Mouse (Mus musculus) common myeloid progenitor, adult 5-6 weeks (primary cell): Measurements from ENCODE around the gene Foxo1. TPM values are rescaled to one million over a fixed set of nuclear protein-coding genes. Genes with fewer than 3 reads are reported as not detected.

Experiments
- ATAC-seq: replicated peaks from 2 replicates; pipeline ENCODE4 v1.8.0; 2016; ENCODE audit warnings: low read depth, mild to moderate bottlenecking, moderate TSS enrichment, inconsistent platforms; ENCODE audit not compliant: poor library complexity, severe bottlenecking
- total RNA-seq: library from RNA; stranded (forward); fragments of 200-1000, 187-1606 nt; gene quantifications from 2 replicates; pipeline ENCODE4 v1.2.3, GENCODE M21; 2017

The Foxo1 gene
- total RNA-seq, 1 experiment from 2014 or later: 1.6 TPM

GRCm38 (mm10) chr3:52350636-52351035, 82.5 kb downstream of the Foxo1 start:
- no peak for ATAC-seq

DNA sequence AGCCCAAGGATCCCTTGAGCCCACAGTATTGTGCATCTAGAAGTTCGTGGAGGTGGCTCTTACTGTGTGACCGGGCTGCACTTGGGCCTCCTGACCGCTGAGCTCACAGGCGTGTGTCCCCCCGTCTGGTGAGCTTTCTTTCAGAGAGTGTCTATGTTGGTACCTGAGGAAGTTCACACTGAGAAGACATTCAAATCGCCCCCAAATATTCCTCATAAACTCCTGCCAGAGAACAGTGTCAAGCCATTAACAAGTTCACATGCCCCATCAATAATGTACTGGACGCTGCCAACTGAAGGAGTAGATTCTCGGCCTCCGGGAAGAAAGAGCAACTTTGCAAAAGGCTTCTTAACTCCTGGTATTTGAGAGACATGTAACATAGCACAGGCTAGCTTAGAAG, 83.8 kb downstream of the Foxo1 start:
- no peak for ATAC-seq

DNA sequence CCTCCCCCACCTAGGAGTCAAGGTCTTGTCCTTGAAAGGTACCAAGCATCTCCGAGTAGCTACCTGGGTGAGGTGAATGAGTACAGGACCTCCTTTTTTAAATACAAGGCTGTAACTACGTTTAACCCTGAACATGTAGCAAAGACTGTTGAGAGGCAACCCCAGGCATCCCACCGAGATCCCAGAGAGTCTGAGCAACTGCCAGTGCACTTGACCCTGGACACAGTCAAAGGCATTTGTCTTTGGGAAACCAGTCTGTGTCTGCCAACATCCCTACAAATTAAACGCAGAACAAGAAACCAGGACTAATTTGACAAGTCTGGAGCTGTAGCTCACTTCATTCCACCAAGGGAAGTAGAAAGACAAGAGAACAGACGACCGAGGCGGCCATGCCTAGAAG, 86.1 kb downstream of the Foxo1 start:
- ATAC-seq: no peak

DNA sequence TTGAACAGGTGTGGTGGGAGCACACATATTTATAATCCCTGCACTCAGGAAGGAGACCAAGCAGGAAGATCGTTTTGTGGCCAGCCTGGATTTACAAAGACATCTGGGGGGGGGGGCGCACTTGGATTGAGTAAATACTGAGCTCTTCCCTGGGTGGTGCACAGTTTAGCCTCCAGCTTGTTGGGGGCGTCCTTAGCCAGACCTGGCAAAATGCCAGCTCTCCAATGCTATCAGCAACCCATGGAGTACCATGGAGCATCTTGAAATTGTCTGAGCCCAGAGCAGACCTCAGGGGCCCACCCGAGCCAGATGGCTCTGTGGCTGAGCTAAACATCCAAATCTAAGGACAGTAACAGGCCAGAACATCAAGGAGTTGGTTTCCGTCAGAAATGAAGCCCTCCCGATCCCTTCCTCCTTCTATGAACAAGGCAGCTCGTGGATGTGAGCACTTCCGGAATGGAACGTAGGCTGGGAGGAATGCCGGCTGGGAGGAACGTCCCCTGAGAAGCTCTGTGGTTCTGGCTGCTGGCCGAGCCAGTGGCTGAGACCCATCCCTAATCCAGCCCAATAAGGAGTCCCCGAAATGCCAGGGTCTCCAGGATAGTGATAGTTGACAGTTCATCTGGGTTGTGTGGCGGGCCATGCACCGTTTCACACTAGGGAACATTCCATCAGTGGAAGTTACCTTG, 89.3 kb downstream of the Foxo1 start:
- no peak for ATAC-seq

- ATAC-seq: no peak
These were observed 96.4 kb downstream of the Foxo1 start for GRCm38 (mm10) chr3:52364576-52364975.

DNA sequence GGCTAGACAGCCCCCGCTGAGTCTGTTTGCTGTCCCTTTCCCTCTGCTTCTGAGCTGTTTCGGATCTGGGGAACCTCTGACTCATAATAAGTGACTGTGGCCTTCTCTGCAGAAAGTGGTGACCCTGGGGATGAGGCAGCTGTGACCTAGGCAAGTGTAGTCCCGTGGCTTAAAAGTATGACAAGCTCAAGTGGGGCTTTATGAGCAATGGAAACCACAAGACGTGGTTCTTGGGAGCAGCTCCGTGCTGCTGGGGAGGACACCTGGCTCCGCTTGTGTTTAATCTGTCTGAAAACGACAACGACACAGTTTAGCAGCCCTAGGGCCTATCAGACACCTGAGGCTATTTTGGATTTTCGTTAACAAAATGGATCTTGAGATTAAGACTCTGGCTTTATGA, 101.1 kb downstream of the Foxo1 start:
- ATAC-seq: no peak

GRCm38 (mm10) chr3:52369881-52370428, 101.8 kb downstream of the Foxo1 start:
- ATAC-seq: no peak

DNA sequence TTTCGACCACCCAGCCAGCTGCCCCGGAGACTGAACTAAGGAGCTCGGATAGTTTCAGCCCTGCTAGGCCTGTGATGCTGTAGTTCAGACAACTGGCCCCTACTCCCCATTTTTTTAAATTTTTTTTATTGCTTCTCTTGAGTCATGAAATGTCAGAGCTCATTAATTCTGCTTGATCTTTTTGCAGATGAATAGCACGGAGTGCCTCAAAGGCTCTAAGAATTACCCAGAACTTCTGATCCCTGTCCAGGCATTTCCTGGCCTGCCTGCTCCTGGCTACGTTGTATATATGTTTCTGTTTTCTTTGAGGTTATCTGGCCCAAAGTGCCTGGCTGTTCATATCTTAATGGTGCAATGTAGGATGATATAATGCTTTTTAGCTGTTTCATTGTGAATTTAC, 108.8 kb downstream of the Foxo1 start:
- no peak for ATAC-seq

GRCm38 (mm10) chr3:52383351-52383750, 115.2 kb downstream of the Foxo1 start:
- no peak for ATAC-seq

- no peak for ATAC-seq
These were observed 118.2 kb downstream of the Foxo1 start for GRCm38 (mm10) chr3:52386343-52386742.

DNA sequence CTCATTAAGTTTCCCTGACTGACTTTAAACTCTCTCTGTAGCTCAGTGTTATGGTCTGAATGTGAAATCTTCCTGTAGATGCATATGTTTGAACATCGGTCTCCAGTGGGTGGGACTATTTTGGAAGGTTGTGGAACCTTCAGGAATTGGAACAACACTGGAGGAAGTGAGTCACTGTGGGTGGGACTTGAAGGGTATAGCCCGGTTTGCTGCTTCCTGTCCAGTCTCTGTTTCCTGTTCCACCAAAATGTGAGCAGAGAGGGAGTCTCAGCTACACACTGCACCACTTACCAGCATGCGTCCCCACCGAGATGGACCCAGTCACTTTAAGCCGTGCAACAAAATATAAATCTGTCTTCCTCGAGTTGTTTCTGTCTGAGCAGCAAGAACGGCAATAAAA, 122.2 kb downstream of the Foxo1 start:
- ATAC-seq: 0 out of 2 replicates have a peak, but pooled peaks have one; percentile 52

- peak; percentile 63; the same call in 1 of the 2 replicates for ATAC-seq
These were observed 122.9 kb downstream of the Foxo1 start for GRCm38 (mm10) chr3:52390766-52391665.

DNA sequence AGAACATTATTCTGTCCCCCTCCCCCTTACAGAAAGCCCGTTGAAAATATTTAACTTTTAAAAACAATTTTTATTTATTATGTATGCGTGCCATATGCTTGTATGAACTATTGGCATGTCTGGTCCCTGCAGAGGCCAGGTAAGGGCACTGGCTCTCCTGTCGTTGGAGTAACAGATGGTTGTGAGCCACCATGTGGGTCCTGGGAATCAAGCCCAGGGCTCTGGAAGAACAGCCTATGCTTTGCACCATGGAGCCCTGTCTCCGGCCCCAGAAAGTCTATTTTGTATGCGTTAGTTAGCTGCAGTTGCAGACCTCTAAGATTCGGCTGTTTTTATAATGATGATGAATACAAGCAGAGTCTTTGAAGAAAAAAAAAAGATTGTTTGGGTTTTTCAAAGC, 123.8 kb downstream of the Foxo1 start:
- ATAC-seq: no peak

GRCm38 (mm10) chr3:52392521-52392920, 124.4 kb downstream of the Foxo1 start:
- no peak for ATAC-seq

- no peak for ATAC-seq
These were observed 125.0 kb downstream of the Foxo1 start for GRCm38 (mm10) chr3:52393171-52393570.

DNA sequence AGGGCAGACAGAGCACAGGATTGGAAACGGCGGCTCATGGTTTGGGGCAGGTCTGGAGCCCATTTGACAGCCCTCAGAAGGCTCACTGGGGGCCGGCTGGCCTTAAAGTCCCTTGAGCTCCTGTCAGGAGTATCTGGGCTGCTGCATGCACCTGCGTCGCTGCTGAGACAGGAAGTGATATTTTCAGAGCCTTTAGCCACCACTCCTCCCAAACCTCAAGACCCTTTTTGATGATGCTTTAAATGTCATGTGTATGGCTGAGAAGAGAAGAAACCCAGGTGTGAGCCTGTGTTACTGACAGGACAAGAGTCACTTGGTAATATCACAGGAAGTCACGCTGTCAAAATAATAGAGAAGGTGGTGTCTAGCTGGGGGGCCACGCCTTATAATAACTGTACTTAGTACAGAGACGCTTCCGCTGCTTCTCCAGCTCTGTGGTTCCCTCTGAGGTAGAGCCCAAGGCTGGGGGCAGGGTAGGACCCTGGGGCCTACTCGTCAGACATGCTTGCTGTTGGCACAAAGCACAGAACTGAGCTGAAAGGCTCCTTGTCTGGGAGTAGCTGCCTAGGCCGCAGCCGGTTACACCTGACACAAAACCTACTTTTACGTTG, 128.1 kb downstream of the Foxo1 start:
- no peak for ATAC-seq

DNA sequence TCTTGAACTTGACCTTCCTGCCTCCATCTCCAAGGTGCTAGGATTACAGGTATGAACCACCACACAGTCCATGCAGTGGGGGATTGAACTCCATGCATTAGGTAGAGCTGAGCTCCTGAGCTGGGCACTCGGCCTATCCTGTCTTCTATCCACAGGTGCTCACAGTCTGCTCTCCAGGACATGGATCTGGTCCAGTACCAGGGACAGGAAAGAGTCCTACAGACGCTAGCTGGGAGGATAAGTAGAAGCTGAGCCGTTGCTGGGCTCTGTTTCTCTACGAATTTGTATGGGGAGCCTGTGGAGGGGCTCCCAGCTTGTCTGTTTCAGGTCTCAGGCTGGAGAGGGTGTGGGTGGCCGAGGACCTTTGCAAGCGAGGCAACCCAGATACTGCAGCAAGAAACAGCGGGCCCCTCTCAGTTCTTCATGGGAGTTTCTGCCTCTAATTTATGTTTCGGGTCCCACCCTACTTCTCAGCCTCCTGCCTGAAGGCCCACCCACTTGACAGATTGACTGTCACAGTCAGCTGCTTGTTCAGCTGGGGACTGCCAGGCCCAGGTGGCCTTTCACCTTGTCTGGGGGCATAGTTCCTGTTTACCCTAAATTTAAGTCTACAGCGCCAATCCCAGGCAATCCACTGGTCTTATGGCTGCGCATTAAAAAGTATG, 128.9 kb downstream of the Foxo1 start:
- no peak for ATAC-seq

DNA sequence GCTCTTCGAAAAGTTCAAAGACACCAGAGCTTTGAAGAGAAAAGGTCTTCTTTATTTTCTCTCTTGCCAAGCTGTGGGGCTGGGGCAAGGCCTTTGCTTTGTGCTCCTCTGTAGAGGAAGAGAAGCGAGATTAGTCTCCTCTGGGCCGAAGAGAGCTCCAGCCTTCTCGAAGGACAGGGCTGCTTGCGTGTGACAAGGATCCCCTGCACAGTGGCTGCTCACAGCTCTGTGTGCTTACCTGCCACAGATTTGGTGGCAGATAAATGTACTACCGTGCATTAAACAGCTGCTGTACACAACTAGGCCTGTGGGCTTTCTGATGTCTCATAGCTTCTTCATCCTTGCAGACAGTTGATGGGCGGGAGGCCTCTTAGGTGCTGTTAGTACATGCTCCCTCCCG, 129.8 kb downstream of the Foxo1 start:
- no peak for ATAC-seq

DNA sequence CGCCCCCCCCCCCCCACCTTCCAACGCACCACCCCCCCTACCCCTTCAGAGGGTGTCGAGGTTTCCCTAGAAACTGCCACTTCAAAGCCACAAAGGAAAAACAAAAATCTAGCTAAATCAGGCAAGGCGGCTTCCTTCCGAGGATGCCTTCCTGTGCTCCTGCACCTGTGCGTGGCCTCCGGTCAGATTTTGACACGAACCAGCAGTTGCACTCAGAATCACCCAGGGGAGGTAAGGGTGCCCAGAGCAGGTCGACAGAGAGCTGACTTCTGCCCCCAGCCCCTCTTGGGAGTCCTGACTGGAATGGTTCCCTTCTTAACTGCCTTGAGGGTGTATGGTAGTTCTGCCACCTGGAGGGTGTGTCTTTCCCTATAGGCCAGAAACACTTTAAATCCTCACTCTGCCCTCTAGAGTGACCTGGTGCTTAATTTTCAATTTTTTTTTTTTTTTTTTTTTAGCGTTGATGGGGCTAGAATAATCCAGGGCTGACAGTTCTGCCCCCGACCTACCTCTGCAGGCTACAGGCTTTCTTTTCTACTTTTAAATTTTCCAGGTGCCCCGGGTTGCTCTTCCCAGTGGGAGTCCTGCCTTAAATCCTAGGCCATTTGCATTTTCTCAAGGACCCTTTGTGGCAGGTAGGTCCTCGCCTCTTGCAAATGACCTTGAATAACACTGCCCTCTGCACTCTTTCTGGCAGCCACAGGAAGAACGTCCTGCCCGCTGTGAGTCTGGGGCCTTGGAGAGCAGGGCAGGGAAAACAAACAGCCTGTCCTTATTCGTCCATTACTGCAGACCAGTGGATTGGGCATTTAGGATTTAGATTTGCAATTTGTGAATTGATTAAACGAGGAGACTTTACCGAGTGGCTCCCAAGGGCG, 132.4 kb downstream of the Foxo1 start:
- 0 out of 2 replicates have a peak, but pooled peaks have one; percentile 35 for ATAC-seq
